Mouse (Mus musculus) CH12.LX (cell line): Measurements from ENCODE around the gene Smndc1.

Experiments
- CHD2 ChIP-seq: IDR thresholded peaks from 2 replicates; pipeline ENCODE4 v1.6.1; 2011; ENCODE audit warnings: low read length, improper control_type of control experiment
- CTCF ChIP-seq, 2 experiments: IDR thresholded peaks in 1 of 2; conservative IDR thresholded peaks in 1 of 2; 2 replicates each; pipeline ENCODE4 v1.5.1; 2011 to 2012; ENCODE audit warnings: low read depth in 2 of 2, low read length in 2 of 2, improper control_type of control experiment in 1 of 2, inconsistent platforms in 1 of 2, mild to moderate bottlenecking in 1 of 2, moderate library complexity in 1 of 2
- MEF2A ChIP-seq: IDR thresholded peaks from 2 replicates; pipeline ENCODE4 v1.6.1; 2014; ENCODE audit warnings: low read depth, mild to moderate bottlenecking, inconsistent platforms, low read length, improper control_type of control experiment, borderline replicate concordance
- MXI1 ChIP-seq: IDR thresholded peaks from 2 replicates; pipeline ENCODE4 v1.6.1; 2011; ENCODE audit warnings: mild to moderate bottlenecking, low read depth, low read length, improper control_type of control experiment
- MYC ChIP-seq: IDR thresholded peaks from 2 replicates; pipeline ENCODE4 v1.6.1; 2011; ENCODE audit warnings: low read depth, mild to moderate bottlenecking, improper control_type of control experiment, low read length
- RCOR1 ChIP-seq: conservative IDR thresholded peaks from 2 replicates; pipeline ENCODE4 v1.6.1; 2012; ENCODE audit warnings: low read depth, mild to moderate bottlenecking, inconsistent platforms, low read length, improper control_type of control experiment
- USF1 ChIP-seq: IDR thresholded peaks from 2 replicates; pipeline ENCODE4 v1.6.1; 2014; ENCODE audit warnings: low read depth, mild to moderate bottlenecking, inconsistent platforms, low read length, improper control_type of control experiment

GRCm38 (mm10) chr19:53344062-53344461 lies 46.3 kb downstream of the Smndc1 start:
- TF ChIP-seq RCOR1 = no peak
- no peak for TF ChIP-seq CHD2
- no peak for TF ChIP-seq CTCF (conservative IDR thresholded peaks at IDR 0.05 in 1 of 2, IDR thresholded peaks at IDR 0.05 in 1 of 2; ENCODE audit: low read depth in 2 of 2, low read length in 2 of 2)
- no peak for TF ChIP-seq MXI1
- no peak for TF ChIP-seq USF1
- TF ChIP-seq MYC = no peak
- no peak for TF ChIP-seq MEF2A
